Mouse (Mus musculus): Measurements from ENCODE around the gene Phip. TPM values are rescaled to one million over a fixed set of nuclear protein-coding genes. Genes with fewer than 3 reads are reported as not detected.
A peak's percentile ranks its signal among the peaks of the same experiment; 100 is the strongest.

The Phip gene
- polyA plus RNA-seq, 1 experiment from 2014 or later = 138 TPM

GRCm38 (mm10) chr9:82973321-82973892 is 1.9 kb downstream of the Phip start:
- no peaks in the 10 kb centered on the region for H3K9me3 ChIP-seq
- peak overlapping the region; percentile 84 for H3K4me3 ChIP-seq (replicated peaks)
- ATAC-seq (ENCODE audit: insufficient number of reproducible peaks, insufficient read depth, low FRiP score, low TSS enrichment, low read depth) = no peak
- H3K4me2 ChIP-seq = peak overlapping the region; percentile 70
- peaks cover 11% of the 10 kb centered on the region; the same call in 1 of the 2 replicates for H3K4me1 ChIP-seq (replicated peaks)
- no peak overlapping the region for H3K27ac ChIP-seq
- H3K27me3 ChIP-seq = no peaks in the 10 kb centered on the region
- peak overlapping the region; percentile 97 for H3K9ac ChIP-seq (replicated peaks)
- H3K36me3 ChIP-seq = peaks cover 7% of the 10 kb centered on the region; the same call in 1 of the 2 replicates
- 30% methylated on average over 8 of the region's 8 CpGs for WGBS

GRCm38 (mm10) chr9:82971433-82971832 is 3.9 kb downstream of the Phip start:
- peaks cover 11% of the 10 kb centered on the region; the same call in 1 of the 2 replicates for H3K4me1 ChIP-seq (replicated peaks)
- H3K27me3 ChIP-seq = no peaks in the 10 kb centered on the region
- H3K4me2 ChIP-seq = no peak overlapping the region
- WGBS = 85% methylated on average over 1 of the region's 1 CpGs
- no peak overlapping the region for H3K4me3 ChIP-seq (replicated peaks)
- no peak overlapping the region for H3K27ac ChIP-seq
- no peak for ATAC-seq (ENCODE audit: insufficient number of reproducible peaks, insufficient read depth, low FRiP score, low TSS enrichment, low read depth)
- H3K9me3 ChIP-seq = no peaks in the 10 kb centered on the region
- H3K36me3 ChIP-seq = peaks cover 7% of the 10 kb centered on the region; the same call in 1 of the 2 replicates
- H3K9ac ChIP-seq (replicated peaks) = no peak overlapping the region

GRCm38 (mm10) chr9:82967076-82967621 is 8.2 kb downstream of the Phip start:
- peaks cover 26% of the 10 kb centered on the region for H3K36me3 ChIP-seq
- ATAC-seq (ENCODE audit: insufficient number of reproducible peaks, insufficient read depth, low FRiP score, low TSS enrichment, low read depth) = no peak

GRCm38 (mm10) chr9:82963981-82964380 is 11.3 kb downstream of the Phip start:
- Histone ChIP-seq H3K27ac (no peak overlapping the region), H3K4me2 (no peak overlapping the region), H3K4me1 (replicated peaks) (no peaks in the 10 kb centered on the region), H3K27me3 (no peaks in the 10 kb centered on the region), H3K36me3 (peaks cover 27% of the 10 kb centered on the region), H3K4me3 (replicated peaks) (no peak overlapping the region), H3K9ac (replicated peaks) (no peak overlapping the region), H3K9me3 (no peaks in the 10 kb centered on the region)
- ATAC-seq (ENCODE audit: insufficient number of reproducible peaks, insufficient read depth, low FRiP score, low TSS enrichment, low read depth) = no peak
- 84% methylated on average over 4 of the region's 4 CpGs for WGBS

More at GRCm38 (mm10) chr9:82967076-82967621, 8.2 kb downstream of the Phip start:
- 90% methylated on average over 8 of the region's 8 CpGs for WGBS
- Histone ChIP-seq H3K27ac (no peak overlapping the region), H3K4me3 (replicated peaks) (no peak overlapping the region), H3K9me3 (no peaks in the 10 kb centered on the region), H3K9ac (replicated peaks) (no peak overlapping the region), H3K4me2 (no peak overlapping the region), H3K4me1 (replicated peaks) (0 out of 2 replicates have a peak, but pooled peaks cover 3% of the 10 kb centered on the region), H3K27me3 (no peaks in the 10 kb centered on the region)

GRCm38 (mm10) chr9:82961352-82961751 is 14.0 kb downstream of the Phip start:
- H3K9me3 ChIP-seq = no peaks in the 10 kb centered on the region
- 61% methylated on average over 2 of the region's 2 CpGs for WGBS
- no peak overlapping the region for H3K9ac ChIP-seq (replicated peaks)
- H3K27me3 ChIP-seq = no peaks in the 10 kb centered on the region
- H3K4me3 ChIP-seq (replicated peaks) = no peak overlapping the region
- no peaks in the 10 kb centered on the region for H3K4me1 ChIP-seq (replicated peaks)
- no peak overlapping the region for H3K4me2 ChIP-seq
- H3K36me3 ChIP-seq = peaks cover 46% of the 10 kb centered on the region
- no peak for ATAC-seq (ENCODE audit: insufficient number of reproducible peaks, insufficient read depth, low FRiP score, low TSS enrichment, low read depth)
- no peak overlapping the region for H3K27ac ChIP-seq

- Histone ChIP-seq H3K9ac (replicated peaks) (no peak overlapping the region), H3K27me3 (no peaks in the 10 kb centered on the region), H3K9me3 (no peaks in the 10 kb centered on the region), H3K4me1 (replicated peaks) (no peaks in the 10 kb centered on the region), H3K4me3 (replicated peaks) (no peak overlapping the region), H3K4me2 (no peak overlapping the region), H3K36me3 (peaks cover 43% of the 10 kb centered on the region), H3K27ac (no peak overlapping the region)
- 68% methylated on average over 4 of the region's 4 CpGs for WGBS
- ATAC-seq (ENCODE audit: insufficient number of reproducible peaks, insufficient read depth, low FRiP score, low TSS enrichment, low read depth) = no peak
Observed at GRCm38 (mm10) chr9:82955267-82955666, 20.0 kb downstream of the Phip start.

GRCm38 (mm10) chr9:82952330-82952729 is 23.0 kb downstream of the Phip start:
- Histone ChIP-seq H3K4me3 (replicated peaks) (no peak overlapping the region), H3K4me2 (no peak overlapping the region), H3K4me1 (replicated peaks) (no peaks in the 10 kb centered on the region), H3K9ac (replicated peaks) (no peak overlapping the region), H3K36me3 (peaks cover 28% of the 10 kb centered on the region), H3K27me3 (no peaks in the 10 kb centered on the region), H3K27ac (no peak overlapping the region), H3K9me3 (no peaks in the 10 kb centered on the region)
- ATAC-seq (ENCODE audit: insufficient number of reproducible peaks, insufficient read depth, low FRiP score, low TSS enrichment, low read depth) = no peak

- H3K27ac ChIP-seq = no peak overlapping the region
- no peaks in the 10 kb centered on the region for H3K4me1 ChIP-seq (replicated peaks)
- no peaks in the 10 kb centered on the region for H3K9me3 ChIP-seq
- no peaks in the 10 kb centered on the region for H3K27me3 ChIP-seq
- no peak overlapping the region for H3K4me2 ChIP-seq
- no peak overlapping the region for H3K4me3 ChIP-seq (replicated peaks)
- WGBS = 86% methylated on average over 2 of the region's 2 CpGs
- H3K36me3 ChIP-seq = peaks cover 21% of the 10 kb centered on the region
- no peak overlapping the region for H3K9ac ChIP-seq (replicated peaks)
- no peak for ATAC-seq (ENCODE audit: insufficient number of reproducible peaks, insufficient read depth, low FRiP score, low TSS enrichment, low read depth)
Observed at GRCm38 (mm10) chr9:82951435-82952004, 23.8 kb downstream of the Phip start.

GRCm38 (mm10) chr9:82907246-82907645 is 68.1 kb downstream of the Phip start:
- Histone ChIP-seq H3K27me3 (no peaks in the 10 kb centered on the region), H3K27ac (no peak overlapping the region), H3K4me2 (no peak overlapping the region), H3K4me3 (replicated peaks) (no peak overlapping the region), H3K9me3 (no peaks in the 10 kb centered on the region), H3K9ac (replicated peaks) (no peak overlapping the region), H3K4me1 (replicated peaks) (no peaks in the 10 kb centered on the region), H3K36me3 (peaks cover 68% of the 10 kb centered on the region)
- no peak for ATAC-seq (ENCODE audit: insufficient number of reproducible peaks, insufficient read depth, low FRiP score, low TSS enrichment, low read depth)
- WGBS = 91% methylated on average over 7 of the region's 7 CpGs

GRCm38 (mm10) chr9:82888645-82889044 is 86.7 kb downstream of the Phip start:
- H3K4me2 ChIP-seq = no peak overlapping the region
- peaks cover 62% of the 10 kb centered on the region for H3K36me3 ChIP-seq
- H3K27me3 ChIP-seq = no peaks in the 10 kb centered on the region
- no peak overlapping the region for H3K9ac ChIP-seq (replicated peaks)
- no peaks in the 10 kb centered on the region for H3K4me1 ChIP-seq (replicated peaks)
- ATAC-seq (ENCODE audit: insufficient number of reproducible peaks, insufficient read depth, low FRiP score, low TSS enrichment, low read depth) = no peak
- H3K27ac ChIP-seq = no peak overlapping the region
- H3K4me3 ChIP-seq (replicated peaks) = no peak overlapping the region
- no peaks in the 10 kb centered on the region for H3K9me3 ChIP-seq

- Histone ChIP-seq H3K9ac (replicated peaks) (no peak overlapping the region), H3K27ac (no peak overlapping the region), H3K27me3 (no peaks in the 10 kb centered on the region), H3K36me3 (peaks cover 65% of the 10 kb centered on the region), H3K4me2 (no peak overlapping the region), H3K4me3 (replicated peaks) (no peak overlapping the region), H3K9me3 (no peaks in the 10 kb centered on the region), H3K4me1 (replicated peaks) (no peaks in the 10 kb centered on the region)
- ATAC-seq (ENCODE audit: insufficient number of reproducible peaks, insufficient read depth, low FRiP score, low TSS enrichment, low read depth) = no peak
Observed at GRCm38 (mm10) chr9:82884177-82884576, 91.1 kb downstream of the Phip start.

GRCm38 (mm10) chr9:82877078-82877477 is 98.2 kb downstream of the Phip start:
- H3K27me3 ChIP-seq = no peaks in the 10 kb centered on the region
- H3K4me2 ChIP-seq = no peak overlapping the region
- H3K27ac ChIP-seq = no peak overlapping the region
- no peak overlapping the region for H3K4me3 ChIP-seq (replicated peaks)
- no peak for ATAC-seq (ENCODE audit: insufficient number of reproducible peaks, insufficient read depth, low FRiP score, low TSS enrichment, low read depth)
- 92% methylated on average over 1 of the region's 1 CpGs for WGBS
- H3K4me1 ChIP-seq (replicated peaks) = no peaks in the 10 kb centered on the region
- no peaks in the 10 kb centered on the region for H3K9me3 ChIP-seq
- H3K36me3 ChIP-seq = peaks cover 71% of the 10 kb centered on the region
- no peak overlapping the region for H3K9ac ChIP-seq (replicated peaks)
